Mouse (Mus musculus): ENCODE results near the gene Klhl11.

DNA sequence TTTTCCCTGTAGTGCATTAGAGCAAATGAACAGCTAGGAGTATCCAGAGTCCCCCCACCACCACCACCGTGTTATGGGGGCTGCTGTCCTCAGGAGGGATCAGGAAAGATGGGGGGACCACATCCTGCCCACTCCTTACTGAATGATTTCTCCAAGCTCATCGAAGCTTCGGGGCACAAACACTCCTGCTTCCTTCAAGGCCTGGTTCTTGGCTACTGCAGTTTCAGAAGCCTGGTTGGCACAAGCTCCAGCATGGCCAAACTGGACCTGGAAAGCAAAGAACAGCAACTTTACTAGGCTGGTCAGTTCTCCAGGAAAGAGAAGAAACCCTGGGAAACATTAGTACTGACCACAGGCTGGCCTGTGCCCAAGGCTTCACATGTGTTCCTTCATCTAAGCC, 11.9 kb upstream of the Klhl11 start:
- TF ChIP-seq CTCF (IDR thresholded peaks at IDR 0.05; ENCODE audit: insufficient read depth, low read depth, low read length) (no peak), POLR2A (IDR thresholded peaks at IDR 0.05; ENCODE audit: insufficient read depth, low read depth, low read length) (no peak)
